Mouse (Mus musculus) bone marrow, adult 2 months (tissue): ENCODE data around the gene Tns3.

Source experiments
- CTCF ChIP-seq: fragments of 200-500 bp; IDR thresholded peaks from 2 replicates; pipeline ENCODE4 v1.5.1; 2011; ENCODE audit warnings: low read length, control low read depth; ENCODE audit not compliant: control insufficient read depth, insufficient read depth
- POLR2A ChIP-seq: fragments of 200-500 bp; IDR thresholded peaks from 2 replicates; pipeline ENCODE4 v1.6.1; 2011; ENCODE audit warnings: low read depth, mild to moderate bottlenecking, control low read depth, low read length, borderline replicate concordance; ENCODE audit not compliant: control insufficient read depth

- no peak for TF ChIP-seq CTCF
- TF ChIP-seq POLR2A: no peak
Observed at GRCm38 (mm10) chr11:8541222-8541815, 123.0 kb downstream of the Tns3 start.
